Mouse (Mus musculus) neural tube, embryonic 13.5 days (tissue): ENCODE measurements around the gene Zfp672. TPM values are rescaled to one million over a fixed set of nuclear protein-coding genes. Genes with fewer than 3 reads are reported as not detected.
A peak's percentile ranks its signal among the peaks of the same experiment; 100 is the strongest.

ENCODE experiments used
- ATAC-seq: fragments of 200-750 bp; cut with Nextera tagmentation; 2 replicates; pipeline ENCODE4 v1.8.0; 2017; ENCODE audit warnings: low read depth, mild to moderate bottlenecking, moderate TSS enrichment, moderate library complexity
- H3K27ac ChIP-seq: fragments of 300-500 bp; sonication (generic); replicated peaks from 2 replicates; pipeline ENCODE4 v1.5.1; 2015; ENCODE audit warnings: moderate library complexity, mild to moderate bottlenecking, inconsistent platforms
- H3K27me3 ChIP-seq: fragments of 300-500 bp; sonication (generic); 2 replicates; pipeline ENCODE4 v1.6.1; 2015; ENCODE audit warnings: mild to moderate bottlenecking, inconsistent platforms
- H3K36me3 ChIP-seq: fragments of 300-500 bp; sonication (generic); 2 replicates; pipeline ENCODE4 v1.6.1; 2015; ENCODE audit warnings: mild to moderate bottlenecking, inconsistent platforms
- H3K4me1 ChIP-seq: fragments of 300-500 bp; sonication (generic); replicated peaks from 2 replicates; pipeline ENCODE4 v1.6.1; 2015; ENCODE audit warnings: inconsistent platforms
- H3K4me2 ChIP-seq: fragments of 300-500 bp; sonication (generic); 2 replicates; pipeline ENCODE4 v1.6.1; 2015; ENCODE audit warnings: inconsistent platforms, mild to moderate bottlenecking, moderate library complexity
- H3K4me3 ChIP-seq: fragments of 300-500 bp; sonication (generic); 2 replicates; pipeline ENCODE4 v1.5.1; 2015; ENCODE audit warnings: mild to moderate bottlenecking, inconsistent platforms
- H3K9ac ChIP-seq: fragments of 300-500 bp; sonication (generic); 2 replicates; pipeline ENCODE4 v1.6.1; 2015; ENCODE audit warnings: moderate library complexity, mild to moderate bottlenecking, inconsistent platforms
- H3K9me3 ChIP-seq: fragments of 300-500 bp; sonication (generic); 2 replicates; pipeline ENCODE4 v1.6.1; 2016; ENCODE audit warnings: inconsistent platforms
- WGBS: fragments of 180-500 bp; shearing (Covaris S2); methylation state at CpG from one replicate; pipeline ENCODE4 v1.1.7; 2015; 5-methylcytosine and 5-hydroxymethylcytosine counted together
- polyA plus RNA-seq: library from polyadenylated mRNA; unstranded; fragments of >200 nt; fragmentation: Nextera tagmentation; extraction: Ambion mirVana; gene quantifications from 2 replicates; pipeline ENCODE4 v1.2.1, GENCODE M21; 2015

Gene Zfp672
- polyA plus RNA-seq, 1 experiment from 2014 or later = 35.5 TPM

DNA sequence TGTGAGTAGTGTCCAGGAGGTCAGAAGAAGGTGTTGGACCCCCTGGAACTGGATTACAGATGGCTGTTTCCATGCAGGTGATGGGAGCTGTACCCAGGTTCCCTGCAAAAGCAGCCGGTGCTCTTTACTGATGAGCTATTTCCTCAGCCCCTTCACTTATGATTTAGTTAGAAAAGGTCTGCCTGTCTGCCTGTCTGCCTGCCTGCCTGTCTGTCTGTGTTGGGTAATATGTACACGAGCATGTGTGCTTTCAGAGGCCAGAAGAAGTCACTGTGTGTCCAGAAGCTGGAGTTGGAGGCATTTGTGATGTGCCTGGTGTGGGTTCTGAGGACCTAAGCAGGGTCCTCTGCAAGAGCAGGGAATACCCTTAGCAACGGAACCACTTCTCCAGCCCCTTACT is 23.6 kb upstream of the Zfp672 start:
- no peaks in the 10 kb centered on the region for H3K9me3 ChIP-seq
- H3K4me1 ChIP-seq = no peaks in the 10 kb centered on the region
- WGBS = 91% methylated on average over 3 of the region's 3 CpGs

DNA sequence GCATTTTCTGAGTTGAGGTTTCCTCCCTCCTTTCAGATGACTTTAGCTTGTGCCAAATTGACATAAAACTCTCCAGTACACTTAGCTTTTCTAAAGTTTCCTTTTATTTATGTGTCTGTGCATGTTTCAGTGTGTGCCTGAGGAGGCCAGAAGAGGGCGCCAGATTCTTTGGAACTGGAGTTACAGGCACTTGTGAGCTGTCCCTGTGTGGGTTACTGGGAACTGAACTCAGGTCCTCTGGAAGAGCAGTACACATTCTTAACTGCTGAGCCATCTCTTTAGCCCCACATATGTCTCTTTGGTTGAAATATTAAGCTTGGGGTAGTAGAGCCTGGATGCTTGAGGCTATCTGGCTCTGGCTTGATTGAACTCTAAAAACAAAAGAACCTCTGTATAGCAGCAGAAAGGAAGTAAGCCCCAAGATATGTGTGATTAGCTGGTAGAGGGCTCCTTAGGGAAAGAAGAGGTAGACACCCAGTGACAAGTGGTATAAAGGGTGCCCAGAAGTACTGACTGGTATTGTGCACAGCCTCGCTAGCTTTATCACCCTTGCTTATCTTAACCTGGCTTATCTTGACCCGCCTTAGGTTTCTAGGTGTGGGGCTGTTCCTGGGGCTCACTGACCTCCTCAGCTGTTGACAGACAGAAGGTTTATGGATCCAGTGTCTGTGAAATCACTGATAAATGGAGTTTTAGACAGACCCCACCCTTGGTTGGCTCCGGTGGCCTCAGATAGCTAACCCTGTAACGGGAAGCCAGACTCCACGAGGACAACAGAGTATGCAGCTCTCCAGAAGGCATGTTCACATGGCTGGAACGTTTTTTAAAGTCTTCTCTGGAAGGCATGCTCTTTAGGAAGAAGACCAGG is 22.8 kb upstream of the Zfp672 start:
- ATAC-seq = no peak
- no peak overlapping the region for H3K27ac ChIP-seq
- no peak overlapping the region for H3K4me3 ChIP-seq
- no peak overlapping the region for H3K9ac ChIP-seq
- no peaks in the 10 kb centered on the region for H3K4me1 ChIP-seq
- no peak overlapping the region for H3K4me2 ChIP-seq
- peaks cover 11% of the 10 kb centered on the region for H3K36me3 ChIP-seq
- H3K9me3 ChIP-seq = no peaks in the 10 kb centered on the region
- no peaks in the 10 kb centered on the region for H3K27me3 ChIP-seq
- WGBS = 67% methylated on average over 7 of the region's 7 CpGs

More for the DNA sequence above, 23.6 kb upstream of the Zfp672 start:
- no peak for ATAC-seq
- no peak overlapping the region for H3K4me3 ChIP-seq
- no peak overlapping the region for H3K9ac ChIP-seq
- no peaks in the 10 kb centered on the region for H3K27me3 ChIP-seq
- no peak overlapping the region for H3K27ac ChIP-seq
- 0 out of 2 replicates have a peak, but pooled peaks cover 6% of the 10 kb centered on the region for H3K36me3 ChIP-seq
- no peak overlapping the region for H3K4me2 ChIP-seq

DNA sequence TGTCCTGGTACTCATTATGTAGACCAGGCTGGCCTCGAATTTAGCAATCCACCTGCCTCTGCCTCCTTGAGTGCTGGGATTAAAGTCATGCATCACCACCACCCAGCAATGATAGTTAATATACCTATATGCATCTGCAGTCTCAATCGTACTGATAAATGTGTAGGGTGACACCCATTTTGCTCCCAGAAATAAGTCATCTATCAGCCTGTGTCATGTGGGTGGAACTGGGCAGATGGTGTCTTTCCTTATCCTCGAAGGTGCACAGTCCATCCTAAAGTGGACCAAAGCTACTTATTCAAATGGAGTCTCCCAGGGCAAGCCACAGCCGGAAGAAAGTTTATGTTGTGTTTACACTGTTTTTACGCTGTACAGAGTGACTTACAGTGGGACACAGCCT is 21.0 kb upstream of the Zfp672 start:
- Histone ChIP-seq H3K9ac (no peak overlapping the region), H3K4me1 (no peaks in the 10 kb centered on the region), H3K4me3 (no peak overlapping the region), H3K9me3 (no peaks in the 10 kb centered on the region), H3K27ac (no peak overlapping the region), H3K27me3 (no peaks in the 10 kb centered on the region), H3K4me2 (no peak overlapping the region), H3K36me3 (peaks cover 28% of the 10 kb centered on the region)
- ATAC-seq = no peak
- WGBS = 88% methylated on average over 5 of the region's 5 CpGs

DNA sequence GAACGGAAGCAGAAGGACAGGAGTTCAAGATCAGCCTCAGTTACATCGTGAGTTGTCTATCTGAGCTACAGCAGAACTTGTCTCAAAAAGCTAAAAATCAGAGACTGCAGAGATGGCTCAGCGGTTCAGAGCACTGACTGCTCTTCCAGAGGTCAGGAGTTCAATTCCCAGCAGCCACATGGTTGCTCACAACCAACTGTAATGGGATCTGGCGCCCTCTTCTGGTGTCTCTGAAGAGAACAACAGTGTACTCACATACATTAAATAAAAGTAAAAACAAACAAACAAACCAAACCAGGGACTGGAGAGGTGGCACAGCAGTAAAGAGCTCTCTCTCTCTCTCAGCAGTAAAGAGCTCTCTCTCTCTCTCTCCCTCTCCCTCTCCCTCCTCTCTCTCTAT is 20.5 kb upstream of the Zfp672 start:
- Histone ChIP-seq H3K36me3 (peaks cover 34% of the 10 kb centered on the region), H3K27ac (no peak overlapping the region), H3K4me1 (no peaks in the 10 kb centered on the region), H3K9ac (no peak overlapping the region), H3K4me3 (no peak overlapping the region), H3K4me2 (no peak overlapping the region), H3K27me3 (no peaks in the 10 kb centered on the region), H3K9me3 (no peaks in the 10 kb centered on the region)
- WGBS = 77% methylated on average over 4 of the region's 4 CpGs
- ATAC-seq = no peak

DNA sequence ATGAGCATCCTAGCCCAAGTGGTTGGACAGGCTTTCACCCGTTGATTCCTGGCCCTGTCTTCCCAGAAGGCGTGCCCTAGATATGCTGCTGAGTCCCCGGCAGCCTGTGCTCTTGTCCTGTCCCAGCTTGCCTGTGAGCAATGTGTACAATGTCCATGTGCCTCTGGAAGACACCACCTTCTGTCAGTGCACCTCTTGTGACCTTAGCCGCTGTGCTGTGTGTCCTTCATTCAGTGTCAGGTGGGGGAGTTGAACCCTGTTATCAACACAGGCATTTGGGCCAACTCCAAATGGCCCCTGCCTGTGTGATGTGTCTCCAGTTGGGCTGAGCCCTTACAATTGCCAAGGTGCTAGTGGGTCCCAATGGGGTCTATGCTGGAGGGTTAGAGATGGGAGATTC is 16.6 kb upstream of the Zfp672 start:
- no peak overlapping the region for H3K4me3 ChIP-seq
- H3K9me3 ChIP-seq = no peaks in the 10 kb centered on the region
- peaks cover 63% of the 10 kb centered on the region for H3K36me3 ChIP-seq
- H3K4me2 ChIP-seq = no peak overlapping the region
- H3K9ac ChIP-seq = no peak overlapping the region
- WGBS = 91% methylated on average over 4 of the region's 4 CpGs
- no peaks in the 10 kb centered on the region for H3K4me1 ChIP-seq
- ATAC-seq = no peak
- H3K27ac ChIP-seq = no peak overlapping the region
- no peaks in the 10 kb centered on the region for H3K27me3 ChIP-seq

DNA sequence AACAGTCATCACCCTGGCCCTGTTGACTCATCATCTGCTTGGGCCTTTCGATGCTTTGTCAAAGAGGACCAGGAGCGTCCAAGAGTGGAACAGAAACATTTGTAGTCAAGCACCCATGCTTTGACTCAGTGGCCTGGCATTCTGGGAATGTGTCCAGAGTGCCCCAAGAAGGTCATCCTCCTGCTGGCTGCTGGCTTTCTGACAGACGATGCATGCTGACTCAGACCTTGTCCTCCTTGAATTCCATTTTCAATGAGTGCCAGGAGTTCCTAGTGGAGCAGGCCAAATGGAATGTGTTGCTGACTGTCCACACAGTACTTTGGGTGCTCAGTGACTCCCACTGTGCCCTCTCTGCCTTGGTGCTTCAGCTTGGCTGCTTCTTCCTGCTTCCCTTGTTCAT is 4.6 kb upstream of the Zfp672 start:
- H3K4me2 ChIP-seq = no peak overlapping the region
- no peak overlapping the region for H3K4me3 ChIP-seq
- ATAC-seq = no peak
- no peaks in the 10 kb centered on the region for H3K9me3 ChIP-seq
- peaks cover 34% of the 10 kb centered on the region for H3K4me1 ChIP-seq
- peaks cover 58% of the 10 kb centered on the region for H3K36me3 ChIP-seq
- no peaks in the 10 kb centered on the region for H3K27me3 ChIP-seq
- WGBS = 85% methylated on average over 3 of the region's 3 CpGs
- H3K27ac ChIP-seq = no peak overlapping the region
- no peak overlapping the region for H3K9ac ChIP-seq

DNA sequence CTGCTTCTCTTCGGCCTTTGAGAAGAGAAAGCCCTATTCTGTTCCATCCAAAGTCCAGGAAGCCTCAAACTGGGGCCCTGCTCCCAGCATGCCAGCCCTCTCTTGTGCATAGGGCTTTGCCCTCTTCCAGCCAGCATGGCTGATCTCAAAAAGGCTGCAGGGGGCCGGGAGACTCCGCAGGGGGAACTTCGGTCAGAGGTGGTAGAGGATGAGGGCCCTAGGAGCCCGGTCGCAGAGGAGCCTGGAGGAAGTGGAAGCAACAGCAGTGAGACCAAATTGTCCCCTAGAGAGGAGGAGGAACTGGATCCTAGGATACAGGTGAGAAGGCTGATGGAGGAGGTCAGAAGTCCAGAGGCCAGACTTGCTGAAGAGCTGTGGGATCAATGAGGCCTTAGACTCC is 1.4 kb upstream of the Zfp672 start:
- peaks cover 51% of the 10 kb centered on the region for H3K4me1 ChIP-seq
- peaks cover 49% of the 10 kb centered on the region for H3K36me3 ChIP-seq
- peak overlapping the region; percentile 98 for H3K4me2 ChIP-seq
- H3K9me3 ChIP-seq = no peaks in the 10 kb centered on the region
- 82% methylated on average over 6 of the region's 6 CpGs for WGBS
- 0 out of 2 replicates have a peak, but pooled peaks have one; percentile 0 for ATAC-seq
- H3K9ac ChIP-seq = peak overlapping the region; percentile 89
- peak overlapping the region; percentile 94 for H3K4me3 ChIP-seq
- no peak overlapping the region for H3K27ac ChIP-seq
- no peaks in the 10 kb centered on the region for H3K27me3 ChIP-seq

DNA sequence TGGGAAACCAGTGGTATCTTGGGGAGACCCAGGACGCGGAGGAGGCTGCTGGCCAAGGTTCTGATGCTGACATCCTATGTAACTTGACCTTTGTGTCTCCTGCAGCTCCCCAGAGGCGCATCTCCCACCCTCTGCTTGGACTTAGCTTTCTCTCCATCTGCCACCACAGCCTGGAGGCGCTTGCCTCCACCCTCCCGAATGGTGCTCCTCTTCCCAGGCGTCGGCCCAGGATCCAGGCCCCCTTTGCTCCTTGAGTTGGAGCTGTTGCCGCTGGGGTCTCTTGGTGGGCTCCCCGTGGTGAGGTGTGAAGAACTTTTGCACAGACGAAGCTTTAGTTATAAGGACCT is 983 bp upstream of the Zfp672 start:
- peak overlapping the region; percentile 94 for H3K4me3 ChIP-seq
- no peak overlapping the region for H3K27ac ChIP-seq
- peaks cover 51% of the 10 kb centered on the region for H3K4me1 ChIP-seq
- H3K9me3 ChIP-seq = no peaks in the 10 kb centered on the region
- peak overlapping the region; percentile 98 for H3K4me2 ChIP-seq
- peak; percentile 22 for ATAC-seq
- H3K9ac ChIP-seq = peak overlapping the region; percentile 89
- 20% methylated on average over 10 of the region's 10 CpGs for WGBS
- H3K27me3 ChIP-seq = no peaks in the 10 kb centered on the region
- peaks cover 45% of the 10 kb centered on the region for H3K36me3 ChIP-seq

DNA sequence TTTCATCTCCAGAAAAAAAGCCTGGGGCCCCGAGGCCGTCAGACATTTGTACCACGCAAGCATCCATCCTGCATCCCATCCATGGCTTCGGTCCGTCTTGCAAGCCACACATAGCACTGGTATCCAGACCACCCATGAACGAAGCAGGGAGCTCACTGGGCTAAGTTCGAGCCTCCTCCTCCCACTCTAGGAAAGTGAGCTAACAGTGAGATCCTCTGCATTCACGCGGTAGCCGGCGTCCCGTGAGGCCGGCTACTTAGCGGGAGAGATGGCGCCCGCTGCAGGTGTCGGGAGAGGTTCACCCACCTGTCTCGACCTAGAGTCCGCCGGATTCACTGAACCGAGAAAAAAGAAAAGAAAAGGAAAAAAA is 248 bp downstream of the Zfp672 start:
- H3K9ac ChIP-seq = peak overlapping the region; percentile 89
- peak; percentile 60 for ATAC-seq
- peaks cover 51% of the 10 kb centered on the region for H3K4me1 ChIP-seq
- H3K27me3 ChIP-seq = no peaks in the 10 kb centered on the region
- H3K9me3 ChIP-seq = no peaks in the 10 kb centered on the region
- peak overlapping the region; percentile 98 for H3K4me2 ChIP-seq
- H3K4me3 ChIP-seq = peak overlapping the region; percentile 94
- H3K36me3 ChIP-seq = peaks cover 39% of the 10 kb centered on the region
- peak overlapping the region; percentile 78 for H3K27ac ChIP-seq
- WGBS = under 1% methylated on average over 21 of the region's 21 CpGs

DNA sequence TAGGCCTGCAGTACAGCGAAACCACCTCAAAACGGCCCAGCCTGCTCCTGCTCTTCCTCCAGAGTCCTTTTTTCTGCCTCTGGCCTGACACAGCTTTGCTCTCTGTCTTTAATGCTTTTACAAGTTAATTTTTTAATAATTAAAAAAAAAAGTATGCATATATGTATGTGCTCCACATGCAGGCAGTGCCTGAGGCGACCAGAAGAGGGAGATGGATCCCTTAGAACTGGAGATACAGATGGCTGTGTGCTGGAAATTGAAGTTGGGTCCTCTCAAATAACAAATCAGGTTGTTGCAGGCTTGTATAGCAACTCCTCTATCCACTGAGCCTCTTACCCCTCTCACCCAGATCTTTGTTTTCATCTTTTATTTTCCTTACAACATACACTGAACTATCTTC is 3.4 kb downstream of the Zfp672 start:
- WGBS = 96% methylated on average over 3 of the region's 3 CpGs

DNA sequence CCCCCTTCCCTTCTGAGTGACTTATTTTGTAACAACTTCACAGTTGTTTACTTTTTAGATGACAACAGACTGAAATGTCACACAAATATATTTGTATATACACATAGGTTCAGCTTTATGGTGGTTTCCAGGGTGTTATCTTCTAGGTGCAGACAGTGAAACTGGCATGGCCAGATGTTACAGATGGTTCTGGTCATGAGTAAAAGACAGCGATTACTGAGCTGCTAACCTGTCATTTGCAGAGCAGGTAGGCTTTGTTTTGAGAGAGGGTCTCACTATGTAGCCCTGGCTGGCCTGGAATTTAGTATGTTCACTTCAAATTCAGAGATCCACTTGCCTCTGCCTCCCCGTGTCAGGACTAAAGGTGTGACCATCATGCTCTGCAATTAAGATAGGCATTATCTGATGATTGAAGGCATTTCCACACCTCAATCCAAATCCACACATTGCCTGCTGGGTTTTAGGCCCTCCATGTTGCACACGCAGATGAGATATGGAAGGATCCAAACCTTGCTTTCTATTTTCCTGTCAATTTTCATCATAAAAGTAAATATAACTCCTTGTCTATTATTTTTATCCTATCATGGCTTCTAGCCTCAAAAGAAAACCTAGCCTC is 5.4 kb downstream of the Zfp672 start:
- WGBS = 92% methylated on average over 3 of the region's 3 CpGs
- H3K4me1 ChIP-seq = peaks cover 37% of the 10 kb centered on the region
- no peak overlapping the region for H3K4me3 ChIP-seq

More for the DNA sequence above, 3.4 kb downstream of the Zfp672 start:
- no peak for ATAC-seq
- Histone ChIP-seq H3K36me3 (peaks cover 17% of the 10 kb centered on the region), H3K9me3 (no peaks in the 10 kb centered on the region), H3K27ac (no peak overlapping the region), H3K9ac (no peak overlapping the region), H3K4me2 (no peak overlapping the region), H3K27me3 (no peaks in the 10 kb centered on the region), H3K4me1 (peaks cover 42% of the 10 kb centered on the region), H3K4me3 (no peak overlapping the region)

DNA sequence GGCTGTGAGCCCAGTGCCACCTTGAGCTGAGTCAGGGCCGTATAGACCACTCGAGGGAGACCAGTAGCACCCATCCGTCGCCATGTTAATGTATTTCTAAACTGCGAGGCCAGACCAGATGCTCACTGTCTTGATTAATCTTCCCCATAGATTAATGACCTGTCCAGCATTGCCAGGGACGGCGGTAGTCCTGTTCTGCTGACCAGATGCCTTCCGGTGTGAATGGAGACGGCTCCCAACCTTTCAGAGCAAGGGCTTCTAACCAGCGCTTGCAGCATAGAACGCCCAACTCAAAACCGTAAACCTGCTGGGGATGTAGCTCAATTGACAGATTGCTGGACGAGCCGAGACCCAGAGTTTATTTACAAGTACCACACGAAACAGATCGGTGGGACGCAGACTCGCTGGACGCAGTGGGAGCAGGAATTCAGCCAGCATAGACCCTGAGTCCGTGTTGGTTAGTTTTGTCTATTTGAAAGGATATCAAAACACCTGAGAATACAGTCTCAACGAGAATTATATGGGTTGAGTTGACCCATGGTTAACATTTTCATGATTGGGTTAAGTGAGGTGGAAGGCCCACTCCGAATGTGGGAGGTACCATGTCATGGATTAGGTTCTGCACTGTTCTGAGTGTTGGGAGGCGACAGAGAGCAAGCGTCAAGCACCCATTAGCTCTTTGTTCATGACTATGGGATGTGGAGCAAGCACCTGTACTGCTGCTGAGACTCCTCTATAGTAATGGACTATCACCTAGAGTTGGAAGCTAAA is 6.4 kb downstream of the Zfp672 start:
- no peaks in the 10 kb centered on the region for H3K9me3 ChIP-seq

More for the DNA sequence above, 5.4 kb downstream of the Zfp672 start:
- ATAC-seq = no peak
- Histone ChIP-seq H3K27ac (no peak overlapping the region), H3K36me3 (peaks cover 17% of the 10 kb centered on the region), H3K4me2 (no peak overlapping the region), H3K27me3 (no peaks in the 10 kb centered on the region), H3K9me3 (no peaks in the 10 kb centered on the region), H3K9ac (no peak overlapping the region)

More for the DNA sequence above, 6.4 kb downstream of the Zfp672 start:
- peak overlapping the region; percentile 83 for H3K4me3 ChIP-seq
- no peaks in the 10 kb centered on the region for H3K27me3 ChIP-seq
- H3K36me3 ChIP-seq = peaks cover 24% of the 10 kb centered on the region
- peak overlapping the region; percentile 90 for H3K9ac ChIP-seq
- peaks cover 28% of the 10 kb centered on the region for H3K4me1 ChIP-seq
- ATAC-seq = peak; percentile 64
- 11% methylated on average over 24 of the region's 24 CpGs for WGBS
- H3K27ac ChIP-seq = peak overlapping the region; percentile 97
- peak overlapping the region; percentile 79 for H3K4me2 ChIP-seq
